Mouse (Mus musculus) ES-Bruce4 (cell line): Measurements from ENCODE around the gene Ppp2r5c.

ENCODE experiments used
- CTCF ChIP-seq: IDR thresholded peaks from one replicate; pipeline ENCODE4 v1.8.1; 2011; ENCODE audit warnings: low read depth, low read length
- EP300 ChIP-seq: IDR thresholded peaks from 2 replicates; pipeline ENCODE4 v1.6.1; 2011; ENCODE audit warnings: low read depth, low read length; ENCODE audit not compliant: insufficient read depth

DNA sequence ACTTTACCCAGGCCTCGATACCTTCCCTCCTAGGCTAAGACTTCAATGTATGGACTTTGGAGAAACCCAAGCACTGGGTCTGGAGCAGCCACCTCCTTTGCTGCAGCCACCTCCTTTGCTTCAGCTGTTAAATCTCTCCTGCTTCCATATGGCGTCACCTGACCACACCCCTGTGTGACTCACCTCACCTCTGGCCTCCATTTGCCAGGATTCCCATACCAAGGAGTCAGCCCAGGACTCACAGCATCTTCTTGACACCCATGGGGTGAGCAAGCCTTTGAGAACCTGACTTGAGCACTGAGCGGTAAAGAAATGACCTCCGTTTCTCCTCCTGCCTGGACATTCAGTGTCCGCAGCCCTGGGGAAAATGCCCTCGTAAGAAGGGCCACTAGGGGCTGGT, 47.8 kb upstream of the Ppp2r5c start:
- TF ChIP-seq CTCF (no peak), EP300 (no peak)
